Mouse (Mus musculus) stomach, postnatal 0 days (tissue): ENCODE measurements around the gene Pptc7.

ENCODE experiments used
- CTCF ChIP-seq: IDR thresholded peaks from 2 replicates; pipeline ENCODE4 v1.5.1; 2016; ENCODE audit warnings: antibody characterized with exemption, low read depth, mild to moderate bottlenecking, moderate library complexity
- EP300 ChIP-seq: optimal IDR thresholded peaks from 2 replicates; pipeline ENCODE3; 2016; ENCODE audit warnings: antibody characterized with exemption

DNA sequence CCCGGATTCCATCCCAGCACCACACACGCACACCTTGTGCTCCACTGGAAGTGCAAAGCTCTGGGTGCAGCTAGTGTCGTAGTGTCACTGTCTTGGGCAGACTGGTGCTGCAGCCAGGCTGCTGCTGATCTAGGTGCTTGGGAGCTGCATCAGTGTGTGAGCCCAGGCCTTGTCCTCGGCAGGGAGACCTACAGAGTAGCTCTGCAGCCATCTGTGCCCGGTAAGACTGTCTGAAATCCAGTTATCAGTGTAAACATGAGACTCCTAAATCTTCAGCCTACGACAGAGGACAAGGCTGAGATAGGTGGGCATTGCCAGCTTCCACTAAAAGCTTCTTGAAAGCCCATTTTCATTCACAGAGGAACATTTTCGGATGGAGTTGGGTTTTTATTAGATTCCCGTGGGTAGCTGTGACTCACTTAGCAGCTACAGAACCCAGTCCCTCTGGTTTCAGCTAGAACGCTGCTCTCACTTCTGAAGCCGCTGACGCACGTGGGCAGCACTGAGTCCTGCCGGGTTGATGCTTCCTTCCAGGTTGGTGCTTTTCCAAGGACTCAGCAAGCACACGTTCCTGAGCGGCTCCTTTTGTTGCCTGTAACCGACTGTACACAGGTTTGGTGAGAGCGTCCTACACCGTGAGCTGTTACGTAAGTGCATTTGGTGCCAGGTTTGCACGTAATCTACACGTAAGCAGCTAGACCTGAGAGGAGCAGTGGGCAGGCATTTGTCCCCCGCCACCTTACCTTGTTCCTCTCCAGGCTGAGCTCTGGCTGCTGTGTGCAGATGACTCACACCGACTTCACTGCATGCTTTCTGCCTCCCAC lies 40.7 kb downstream of the Pptc7 start:
- peak; percentile 19; the same call in 1 of the 2 replicates for TF ChIP-seq CTCF
- no peak for TF ChIP-seq EP300
